Mouse (Mus musculus) kidney, adult 2 months (tissue): ENCODE measurements at regions not wholly inside any gene's neighbourhood (a gene's known extent, or its start where the extent isn't known, plus 50 kb on each side); places are given as distances from the start of the nearest gene placed in this dataset.

ENCODE experiments used
- CTCF ChIP-seq: fragments of 200-500 bp; conservative IDR thresholded peaks from 2 replicates; pipeline ENCODE4 v1.5.1; 2011; ENCODE audit warnings: low read depth, mild to moderate bottlenecking, control low read depth, low read length, moderate library complexity, mixed read lengths; ENCODE audit not compliant: insufficient read depth, insufficient read length
- POLR2A ChIP-seq: fragments of 200-500 bp; IDR thresholded peaks from one replicate; pipeline ENCODE4 v1.6.1; 2011; ENCODE audit warnings: low read depth, low read length, control low read depth

DNA sequence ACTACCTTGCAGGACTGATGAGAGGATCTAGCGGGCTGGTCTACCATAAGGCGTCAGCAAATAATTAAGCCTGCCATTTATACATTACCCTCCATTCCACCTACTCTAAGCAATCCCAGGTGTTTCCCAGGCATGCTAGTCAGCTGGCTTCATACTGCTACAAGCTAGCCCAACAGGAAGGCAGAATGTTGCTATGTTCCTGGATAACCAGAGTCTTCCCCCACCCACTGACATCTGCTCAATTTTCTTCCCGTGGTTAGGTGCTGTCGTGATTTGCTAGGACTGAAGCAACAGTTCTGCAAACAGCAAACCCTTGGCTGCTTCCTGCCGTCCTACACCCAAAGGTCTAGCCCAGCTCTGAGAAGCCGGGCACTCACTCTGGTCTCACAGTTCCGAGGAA, 131.6 kb downstream of the Rpl14 start:
- TF ChIP-seq CTCF: no peak
- no peak for TF ChIP-seq POLR2A
